Mouse (Mus musculus) heart, adult 2 months (tissue): ENCODE data around the gene Islr. TPM values are rescaled to one million over a fixed set of nuclear protein-coding genes. Genes with fewer than 3 reads are reported as not detected.
"Not testable (repeated sequence)": the region's sequence is repeated elsewhere in the genome, so short reads cannot be mapped to it uniquely, and the experiment has no call there.

Experiments used
- DNase-seq, 2 experiments: peaks; one replicate each; pipeline ENCODE4 v3.0.0; 2021
- H3K27ac ChIP-seq: fragments of 200-600 bp; 2 replicates; pipeline ENCODE4 v1.8.1; 2022
- H3K27me3 ChIP-seq: fragments of 200-500 bp; 2 replicates; pipeline ENCODE4 v1.6.1; 2012; ENCODE audit warnings: mild to moderate bottlenecking, low read length, inconsistent platforms, mixed read lengths; ENCODE audit not compliant: control insufficient read depth, insufficient read depth
- H3K36me3 ChIP-seq: fragments of 200-500 bp; 2 replicates; pipeline ENCODE4 v1.6.1; 2012; ENCODE audit warnings: low read length, inconsistent platforms; ENCODE audit not compliant: control insufficient read depth, insufficient read depth
- H3K4me1 ChIP-seq: fragments of 200-500 bp; 2 replicates; pipeline ENCODE4 v1.6.1; 2011; ENCODE audit warnings: low read length; ENCODE audit not compliant: control insufficient read depth, insufficient read depth
- H3K4me3 ChIP-seq: fragments of 200-600 bp; 2 replicates; pipeline ENCODE4 v1.8.1; 2022
- H3K79me2 ChIP-seq: fragments of 200-500 bp; replicated peaks from 2 replicates; pipeline ENCODE4 v1.6.1; 2012; ENCODE audit warnings: mild to moderate bottlenecking, inconsistent platforms, low read length, moderate library complexity, mixed read lengths; ENCODE audit not compliant: control insufficient read depth, insufficient read depth
- H3K9ac ChIP-seq: fragments of 200-500 bp; 2 replicates; pipeline ENCODE4 v1.6.1; 2012; ENCODE audit warnings: low read depth, mild to moderate bottlenecking, control low read depth, inconsistent platforms, low read length, mixed read lengths
- CTCF ChIP-seq: fragments of 200-600 bp; IDR thresholded peaks from 2 replicates; pipeline ENCODE4 v1.8.1; 2022; ENCODE audit warnings: antibody characterized with exemption, mild to moderate bottlenecking, moderate library complexity
- EP300 ChIP-seq: fragments of 200-500 bp; IDR thresholded peaks from 2 replicates; pipeline ENCODE4 v1.6.1; 2011; ENCODE audit warnings: low read depth, low read length, control low read depth; ENCODE audit not compliant: insufficient read depth
- POLR2A ChIP-seq: fragments of 200-500 bp; IDR thresholded peaks from 2 replicates; pipeline ENCODE4 v1.6.1; 2011; ENCODE audit warnings: mild to moderate bottlenecking, low read depth, low read length, control low read depth; ENCODE audit not compliant: insufficient read depth
- WGBS: fragments of 180-500 bp; shearing (Covaris S2); methylation state at CpG from one replicate; pipeline ENCODE4 v1.1.7; 2018; 5-methylcytosine and 5-hydroxymethylcytosine counted together
- intact Hi-C: fragments of 180-260 bp; cut with DNase I; formaldehyde crosslinking; loops from one replicate; pipeline ENCODE4 v1.15.1; 2025
- long read RNA-seq: library from polyadenylated mRNA; stranded (forward); transcript quantifications from one replicate; pipeline ENCODE4 v2.0.0, GENCODE M21; 2021
- polyA plus RNA-seq: library from polyadenylated mRNA; depleted of rRNA; stranded (reverse); fragments of >200 nt; gene quantifications from 2 replicates; pipeline ENCODE4 v1.2.3, GENCODE M21; 2012; rRNA removed
- total RNA-seq, 2 experiments: library from RNA; stranded (reverse); gene quantifications; 2 replicates each; pipeline ENCODE4 v1.2.3; 2021

Islr gene
- total RNA-seq = 10 to 100 TPM; 19.1 to 29.8 TPM
- 100.0 and 139 TPM in 2 replicates for polyA plus RNA-seq
- long read RNA-seq, transcript Islr-201 (2 exons, 2,223 nt) = minor isoform, 10 of 38 reads
- long read RNA-seq, transcript Islr-202 (2 exons, 2,076 nt) = major isoform, 21 of 38 reads
- long read RNA-seq, partial matches to known transcripts = 0 of 38 reads
- long read RNA-seq, other reads (novel, unspliced or antisense) = 7 of 38 reads

GRCm38 (mm10) chr9:58203516-58204447 is at the start of gene Islr, which contains the start of gene Islr2:
Gene Islr, minus strand, starts transcription at chr9:58204306.
Gene Islr2, minus strand, starts transcription at chr9:58204319.
- no peaks in the 10 kb centered on the region for H3K79me2 ChIP-seq
- 5% methylated on average over 42 of the region's 42 CpGs for WGBS
- H3K9ac ChIP-seq = peak within 1 kb of the TSS; percentile 34; the same call in 1 of the 2 replicates
- DNase-seq = peak; percentile 74 to 79
- peak within 1 kb of the TSS; percentile 44 for H3K4me3 ChIP-seq
- H3K27ac ChIP-seq = no peak within 1 kb of the TSS; the same call in 1 of the 2 replicates
- intact Hi-C loops = loop anchor here (1.0 kb wide), 1 partner anchor 165 kb away; no protein-coding TSS in a partner anchor
- H3K4me1 ChIP-seq = no peaks in the 10 kb centered on the region
- TF ChIP-seq CTCF (peak; percentile 60), POLR2A (no peak)
- H3K27me3 ChIP-seq = peaks cover 20% of the 10 kb centered on the region
- no peaks in the 10 kb centered on the region for H3K36me3 ChIP-seq

- not testable (repeated sequence) for H3K36me3 ChIP-seq, H3K27me3 ChIP-seq, H3K4me1 ChIP-seq, DNase-seq, H3K79me2 ChIP-seq
- H3K27ac ChIP-seq = peak overlapping the region; percentile 87
- H3K9ac ChIP-seq = peak overlapping the region; percentile 78; the same call in 1 of the 2 replicates
- intact Hi-C loops = loop anchor here (2.0 kb wide), 1 partner anchor 15 kb away; no protein-coding TSS in a partner anchor
- peak overlapping the region; percentile 89 for H3K4me3 ChIP-seq
- WGBS = 45% methylated on average over 5 of the region's 5 CpGs
Measured at GRCm38 (mm10) chr9:58253805-58254122, 49.7 kb upstream of the Islr start.

GRCm38 (mm10) chr9:58253033-58253804 is 49.1 kb upstream of the Islr start, which contains the start of gene Stoml1:
Gene Stoml1, plus strand, starts transcription at chr9:58253164.
- intact Hi-C loops = loop anchor here (2.0 kb wide), 1 partner anchor 16 kb away; no protein-coding TSS in a partner anchor
- WGBS = under 1% methylated on average over 31 of the region's 31 CpGs
- Histone ChIP-seq H3K79me2 (no peaks in the 10 kb centered on the region), H3K27me3 (no peaks in the 10 kb centered on the region), H3K36me3 (no peaks in the 10 kb centered on the region), H3K4me1 (peaks cover 6% of the 10 kb centered on the region), H3K27ac (peak within 1 kb of the TSS; percentile 87), H3K4me3 (peak within 1 kb of the TSS; percentile 89), H3K9ac (peak within 1 kb of the TSS; percentile 78)
- DNase-seq = peak; percentile 96 to 97
- TF ChIP-seq CTCF = no peak; the same call in 1 of the 2 replicates
- peak; percentile 87 for TF ChIP-seq POLR2A
- peak; percentile 96 for TF ChIP-seq EP300

GRCm38 (mm10) chr9:58250730-58251129 is 46.6 kb upstream of the Islr start:
- H3K79me2 ChIP-seq, H3K36me3 ChIP-seq, DNase-seq, H3K9ac ChIP-seq, H3K27me3 ChIP-seq, H3K27ac ChIP-seq, intact Hi-C loops, H3K4me3 ChIP-seq: not testable (repeated sequence)
- H3K4me1 ChIP-seq = peaks cover 14% of the 10 kb centered on the region
- WGBS = 84% methylated on average over 1 of the region's 1 CpGs

- 64% methylated on average over 8 of the region's 8 CpGs for WGBS
- intact Hi-C loops = no loop called here
- Histone ChIP-seq H3K9ac (no peak overlapping the region), H3K27ac (peak overlapping the region; percentile 86; the same call in 1 of the 2 replicates), H3K36me3 (peaks cover 9% of the 10 kb centered on the region), H3K4me3 (no peak overlapping the region), H3K27me3 (no peaks in the 10 kb centered on the region), H3K79me2 (no peaks in the 10 kb centered on the region; the same call in 1 of the 2 replicates), H3K4me1 (peaks cover 14% of the 10 kb centered on the region)
- no peak for TF ChIP-seq POLR2A
- TF ChIP-seq EP300 = no peak
- TF ChIP-seq CTCF = no peak
- no peak for DNase-seq
Measured at GRCm38 (mm10) chr9:58250322-58250721, 46.2 kb upstream of the Islr start.
